Mouse (Mus musculus) limb, embryonic 12.5 days (tissue): Measurements from ENCODE around the gene Taar4. TPM values are rescaled to one million over a fixed set of nuclear protein-coding genes. Genes with fewer than 3 reads are reported as not detected.

Experiments
- ATAC-seq: fragments of 200-750 bp; cut with Nextera tagmentation; 2 replicates; pipeline ENCODE4 v1.8.0; 2017; ENCODE audit warnings: low read depth, moderate TSS enrichment; ENCODE audit not compliant: insufficient number of reproducible peaks, insufficient read depth, low FRiP score, low TSS enrichment
- H3K27ac ChIP-seq: fragments of 300-500 bp; sonication (generic); 2 replicates; pipeline ENCODE4 v1.5.1; 2016; ENCODE audit warnings: mild to moderate bottlenecking, moderate library complexity
- H3K27me3 ChIP-seq: fragments of 300-500 bp; sonication (generic); 2 replicates; pipeline ENCODE4 v1.6.1; 2016; ENCODE audit warnings: mild to moderate bottlenecking, moderate library complexity
- H3K36me3 ChIP-seq: fragments of 300-500 bp; sonication (generic); 2 replicates; pipeline ENCODE4 v1.6.1; 2016; ENCODE audit warnings: mild to moderate bottlenecking, moderate library complexity
- H3K4me1 ChIP-seq: fragments of 300-500 bp; sonication (generic); replicated peaks from 2 replicates; pipeline ENCODE4 v1.6.1; 2016
- H3K4me2 ChIP-seq: fragments of 300-500 bp; sonication (generic); 2 replicates; pipeline ENCODE4 v1.6.1; 2016; ENCODE audit warnings: mild to moderate bottlenecking, moderate library complexity
- H3K4me3 ChIP-seq: fragments of 300-500 bp; sonication (generic); replicated peaks from 2 replicates; pipeline ENCODE4 v1.5.1; 2016; ENCODE audit warnings: mild to moderate bottlenecking
- H3K9ac ChIP-seq: fragments of 300-500 bp; sonication (generic); replicated peaks from 2 replicates; pipeline ENCODE4 v1.6.1; 2016; ENCODE audit warnings: mild to moderate bottlenecking, moderate library complexity
- H3K9me3 ChIP-seq: fragments of 300-500 bp; sonication (generic); 2 replicates; pipeline ENCODE4 v1.6.1; 2016; ENCODE audit warnings: mild to moderate bottlenecking, moderate library complexity
- WGBS: fragments of 180-500 bp; shearing (Covaris S2); methylation state at CpG from one replicate; pipeline ENCODE4 v1.1.7; 2016; 5-methylcytosine and 5-hydroxymethylcytosine counted together
- polyA plus RNA-seq: library from polyadenylated mRNA; unstranded; fragments of >200 nt; fragmentation: Nextera tagmentation; extraction: Ambion mirVana; gene quantifications from 2 replicates; pipeline ENCODE4 v1.2.1, GENCODE M21; 2016

Taar4 gene
- polyA plus RNA-seq, 1 experiment from 2014 or later = not detected

DNA sequence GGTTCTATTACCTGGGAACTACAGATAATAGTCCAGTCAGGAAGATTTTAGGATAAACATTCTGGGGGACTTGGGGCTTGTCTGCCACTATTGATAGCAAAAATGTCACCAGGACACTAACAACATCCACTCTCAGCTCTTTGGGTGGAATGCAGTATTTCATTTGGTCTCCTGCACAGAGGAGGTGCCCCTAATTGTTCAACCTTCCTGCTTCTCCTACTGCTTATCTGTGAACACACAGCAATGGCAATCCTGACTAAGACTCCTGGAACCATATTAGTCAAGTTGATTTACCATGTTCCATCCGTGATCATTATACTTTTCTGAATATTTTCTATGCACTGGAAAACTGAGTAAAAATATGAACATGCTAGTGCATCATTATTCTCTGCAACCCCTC lies 47.8 kb downstream of the Taar4 start:
- Histone ChIP-seq H3K36me3 (no peaks in the 10 kb centered on the region), H3K27ac (no peak overlapping the region), H3K9ac (no peak overlapping the region), H3K4me1 (no peaks in the 10 kb centered on the region), H3K4me2 (no peak overlapping the region), H3K27me3 (no peaks in the 10 kb centered on the region), H3K4me3 (no peak overlapping the region), H3K9me3 (no peaks in the 10 kb centered on the region)
- 84% methylated on average over 1 of the region's 1 CpGs for WGBS
- no peak for ATAC-seq

Other genes starting within 250 kb of the Taar4 start
- gene Rps12, start 173.2 kb upstream of the Taar4 start, polyA plus RNA-seq = 152 and 159 TPM in 2 replicates
- gene Slc18b1, start 163.5 kb upstream of the Taar4 start, polyA plus RNA-seq = 13.4 and 15.2 TPM in 2 replicates
- not detected in 2 replicates for gene Vnn3, start 109.0 kb upstream of the Taar4 start, polyA plus RNA-seq
- gene Vnn1, start 65.8 kb upstream of the Taar4 start, polyA plus RNA-seq = 0.61 and 1.0 TPM in 2 replicates
- not detected in 2 replicates for gene Taar1, start 40.1 kb upstream of the Taar4 start, polyA plus RNA-seq
- not detected in 2 replicates for gene Taar2, start 21.9 kb upstream of the Taar4 start, polyA plus RNA-seq
- not detected in 2 replicates for gene Taar3, start 10.9 kb upstream of the Taar4 start, polyA plus RNA-seq
- gene Taar5, start 10.2 kb downstream of the Taar4 start, polyA plus RNA-seq = not detected in 2 replicates
- gene Taar6, start 25.2 kb downstream of the Taar4 start, polyA plus RNA-seq = not detected in 2 replicates
- gene Taar7a, start 33.0 kb downstream of the Taar4 start, polyA plus RNA-seq = not detected in 2 replicates
- gene Taar7b, start 39.4 kb downstream of the Taar4 start, polyA plus RNA-seq = not detected in 2 replicates
- not detected in 2 replicates for gene Taar7d, start 66.7 kb downstream of the Taar4 start, polyA plus RNA-seq
- gene Taar7e, start 77.1 kb downstream of the Taar4 start, polyA plus RNA-seq = not detected in 2 replicates
- not detected in 2 replicates for gene Taar7f, start 89.0 kb downstream of the Taar4 start, polyA plus RNA-seq
- gene Taar8a, start 116.0 kb downstream of the Taar4 start, polyA plus RNA-seq = not detected in 2 replicates
- not detected in 2 replicates for gene Taar8b, start 131.8 kb downstream of the Taar4 start, polyA plus RNA-seq
- not detected in 2 replicates for gene Taar8c, start 141.4 kb downstream of the Taar4 start, polyA plus RNA-seq
- not detected in 2 replicates for gene Taar9, start 149.0 kb downstream of the Taar4 start, polyA plus RNA-seq
- gene Stx7, start 188.8 kb downstream of the Taar4 start, polyA plus RNA-seq = 52.0 and 57.9 TPM in 2 replicates